Mouse (Mus musculus): ENCODE results near the gene Tas2r117.
A peak's percentile ranks its signal among the peaks of the same experiment; 100 is the strongest.

The Tas2r117 gene

DNA sequence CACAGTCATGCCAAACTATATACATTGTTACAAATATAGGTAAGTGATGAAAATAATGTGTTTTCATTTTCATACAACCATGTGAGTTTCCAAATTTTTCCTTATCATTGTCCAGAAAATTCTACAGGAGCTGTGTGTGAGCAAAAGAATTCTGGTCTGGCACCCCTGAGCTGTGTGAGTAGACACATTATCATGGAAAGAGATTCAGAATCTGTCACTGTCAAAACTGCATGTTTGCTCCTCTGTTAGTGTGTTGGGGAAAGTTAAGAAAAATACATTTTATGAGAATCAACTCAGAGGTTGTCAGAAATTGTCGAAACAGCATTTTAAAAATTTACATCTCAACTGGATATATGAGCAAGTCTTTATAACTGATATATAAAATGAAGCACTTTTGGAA lies at the start of gene Tas2r117:
Gene Tas2r117, plus strand, starts transcription at position 301 of the 400 bp plus-strand sequence.
- no peak for DNase-seq (ENCODE audit: low read depth, low spot score)

DNA sequence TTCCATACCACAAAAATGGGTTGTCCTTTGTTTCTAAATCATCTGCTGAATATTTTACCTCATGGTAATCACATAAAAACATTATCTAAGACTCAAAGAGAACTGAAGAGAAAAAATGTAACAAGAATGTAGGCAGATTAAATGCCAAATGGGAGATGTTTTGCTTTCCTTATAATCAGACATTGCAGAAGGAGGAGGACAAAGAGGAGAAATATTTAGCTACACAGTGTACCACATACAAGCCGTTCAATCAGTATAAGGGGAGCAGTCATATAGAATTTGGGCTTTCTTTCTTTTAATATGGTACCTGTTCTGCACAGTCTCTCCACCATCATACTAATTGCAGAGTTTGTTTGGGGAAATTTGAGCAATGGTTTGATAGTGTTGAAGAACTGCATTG lies 48.2 kb upstream of the Tas2r117 start, which contains the start of gene Tas2r124:
Gene Tas2r124, plus strand, starts transcription at position 301 of the 400 bp plus-strand sequence.
- no peak for DNase-seq (ENCODE audit: low read depth, low spot score)

DNA sequence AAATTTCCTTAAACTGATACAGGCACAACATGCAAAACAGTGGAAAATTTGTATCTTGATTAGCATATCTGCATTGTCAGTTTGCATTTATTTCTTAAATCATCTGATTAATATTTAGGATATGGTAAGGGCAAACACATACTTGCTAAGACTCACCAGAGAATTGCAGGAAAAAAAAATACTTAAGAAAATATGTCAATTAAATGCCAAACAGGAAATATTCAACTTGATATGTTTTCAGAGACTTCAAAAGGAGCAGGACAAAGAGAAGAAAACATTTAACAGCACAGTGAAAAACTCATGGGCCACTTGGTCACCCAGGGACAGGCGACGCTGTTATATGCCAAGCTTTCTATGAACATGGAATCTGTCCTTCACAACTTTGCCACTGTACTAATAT lies 40.8 kb upstream of the Tas2r117 start, which contains the start of gene Tas2r102:
Gene Tas2r102, plus strand, starts transcription at position 301 of the 400 bp plus-strand sequence.
- DNase-seq (ENCODE audit: low read depth, low spot score) = no peak

- DNase-seq (ENCODE audit: low read depth, low spot score) = no peak
Observed at GRCm38 (mm10) chr6:132778062-132778461, 24.6 kb upstream of the Tas2r117 start, which contains the start of gene Tas2r136. Gene Tas2r136 (minus strand): TSS chr6:132778162.

DNA sequence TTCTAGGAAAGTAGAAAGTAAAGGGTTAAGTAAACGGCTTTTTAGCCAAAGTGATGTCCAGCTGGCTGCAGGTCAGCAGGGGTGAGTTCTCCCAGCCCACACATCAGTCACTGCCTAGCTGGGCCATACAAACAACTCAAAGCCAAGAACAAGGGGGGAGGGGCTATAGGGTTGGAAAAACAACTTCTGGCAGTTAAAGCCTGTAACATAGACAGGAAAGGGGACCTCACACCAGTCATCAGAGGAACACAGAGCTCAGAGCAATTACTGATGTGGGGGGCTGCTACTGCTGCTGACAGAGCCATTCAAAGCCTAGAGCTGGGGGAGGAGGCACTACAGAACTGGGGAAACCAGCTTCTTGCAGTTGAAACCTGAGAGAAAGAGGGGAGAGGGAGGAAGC lies 7.2 kb upstream of the Tas2r117 start:
- DNase-seq (ENCODE audit: low read depth, low spot score) = peak; percentile 8

- no peak for DNase-seq (ENCODE audit: low read depth, low spot score)
Observed at GRCm38 (mm10) chr6:132846842-132847241, 44.2 kb downstream of the Tas2r117 start, which contains the start of gene Tas2r123. Gene Tas2r123 (plus strand): TSS chr6:132847142.
